Mouse (Mus musculus): ENCODE measurements around the gene Pak7. TPM values are rescaled to one million over a fixed set of nuclear protein-coding genes. Genes with fewer than 3 reads are reported as not detected.
"Not testable (repeated sequence)": the region's sequence is repeated elsewhere in the genome, so short reads cannot be mapped to it uniquely, and the experiment has no call there.

Pak7 gene
- polyA plus RNA-seq, 1 experiment from 2014 or later = 21.1 TPM

- no peak for ATAC-seq (ENCODE audit: low FRiP score, low read depth)
- Histone ChIP-seq H3K4me2 (replicated peaks) (no peak overlapping the region), H3K9me3 (no peaks in the 10 kb centered on the region), H3K4me3 (no peak overlapping the region), H3K4me1 (no peaks in the 10 kb centered on the region), H3K27ac (replicated peaks) (no peak overlapping the region), H3K36me3 (no peaks in the 10 kb centered on the region), H3K9ac (replicated peaks) (no peak overlapping the region), H3K27me3 (no peaks in the 10 kb centered on the region)
- WGBS = 86% methylated on average over 4 of the region's 4 CpGs
Measured at GRCm38 (mm10) chr2:136325646-136326045, 62.1 kb downstream of the Pak7 start.

GRCm38 (mm10) chr2:136309313-136309712 is 78.5 kb downstream of the Pak7 start:
- Histone ChIP-seq H3K36me3 (no peaks in the 10 kb centered on the region), H3K27me3 (no peaks in the 10 kb centered on the region), H3K4me2 (replicated peaks) (no peak overlapping the region), H3K9ac (replicated peaks) (no peak overlapping the region), H3K4me3 (no peak overlapping the region), H3K27ac (replicated peaks) (peak overlapping the region; percentile 56; the same call in 1 of the 2 replicates), H3K4me1 (peaks cover 3% of the 10 kb centered on the region; the same call in 1 of the 2 replicates), H3K9me3 (no peaks in the 10 kb centered on the region)
- WGBS = 60% methylated on average over 3 of the region's 3 CpGs
- ATAC-seq (ENCODE audit: low FRiP score, low read depth) = peak; percentile 82

- H3K36me3 ChIP-seq = no peaks in the 10 kb centered on the region
- H3K27ac ChIP-seq (replicated peaks) = peak overlapping the region; percentile 56
- H3K4me2 ChIP-seq (replicated peaks) = no peak overlapping the region
- no peaks in the 10 kb centered on the region for H3K9me3 ChIP-seq
- WGBS = 71% methylated on average over 4 of the region's 4 CpGs
- H3K9ac ChIP-seq (replicated peaks) = no peak overlapping the region
- peak; percentile 49; the same call in 1 of the 2 replicates for ATAC-seq (ENCODE audit: low FRiP score, low read depth)
- peaks cover 3% of the 10 kb centered on the region; the same call in 1 of the 2 replicates for H3K4me1 ChIP-seq
- no peak overlapping the region for H3K4me3 ChIP-seq
- no peaks in the 10 kb centered on the region for H3K27me3 ChIP-seq
Measured at GRCm38 (mm10) chr2:136308743-136309142, 79.0 kb downstream of the Pak7 start.

GRCm38 (mm10) chr2:136302201-136302600 is 85.6 kb downstream of the Pak7 start:
- no peaks in the 10 kb centered on the region for H3K9me3 ChIP-seq
- no peak overlapping the region for H3K27ac ChIP-seq (replicated peaks)
- H3K9ac ChIP-seq (replicated peaks) = no peak overlapping the region
- H3K36me3 ChIP-seq = no peaks in the 10 kb centered on the region
- no peaks in the 10 kb centered on the region for H3K27me3 ChIP-seq
- no peaks in the 10 kb centered on the region for H3K4me1 ChIP-seq
- 82% methylated on average over 2 of the region's 2 CpGs for WGBS
- no peak for ATAC-seq (ENCODE audit: low FRiP score, low read depth)
- H3K4me3 ChIP-seq = no peak overlapping the region
- no peak overlapping the region for H3K4me2 ChIP-seq (replicated peaks)

- Histone ChIP-seq H3K9ac (replicated peaks) (no peak overlapping the region), H3K4me1 (no peaks in the 10 kb centered on the region), H3K27me3 (no peaks in the 10 kb centered on the region), H3K4me3 (no peak overlapping the region), H3K4me2 (replicated peaks) (no peak overlapping the region), H3K27ac (replicated peaks) (no peak overlapping the region), H3K9me3 (no peaks in the 10 kb centered on the region), H3K36me3 (no peaks in the 10 kb centered on the region)
- no peak for ATAC-seq (ENCODE audit: low FRiP score, low read depth)
Measured at GRCm38 (mm10) chr2:136301406-136301805, 86.4 kb downstream of the Pak7 start.

GRCm38 (mm10) chr2:136297371-136297770 is 90.4 kb downstream of the Pak7 start:
- 44% methylated on average over 1 of the region's 1 CpGs for WGBS
- no peaks in the 10 kb centered on the region for H3K36me3 ChIP-seq
- H3K9me3 ChIP-seq = no peaks in the 10 kb centered on the region
- H3K4me3 ChIP-seq = no peak overlapping the region
- H3K9ac ChIP-seq (replicated peaks) = no peak overlapping the region
- H3K27ac ChIP-seq (replicated peaks) = no peak overlapping the region
- H3K27me3 ChIP-seq = no peaks in the 10 kb centered on the region
- no peak for ATAC-seq (ENCODE audit: low FRiP score, low read depth)
- H3K4me1 ChIP-seq = no peaks in the 10 kb centered on the region
- no peak overlapping the region for H3K4me2 ChIP-seq (replicated peaks)

GRCm38 (mm10) chr2:136282043-136282442 is 105.7 kb downstream of the Pak7 start:
- no peak for ATAC-seq (ENCODE audit: low FRiP score, low read depth)

GRCm38 (mm10) chr2:136241960-136242359 is 145.8 kb downstream of the Pak7 start:
- not testable (repeated sequence) for H3K9me3 ChIP-seq; H3K27ac ChIP-seq (replicated peaks); H3K36me3 ChIP-seq; ATAC-seq (ENCODE audit: low FRiP score, low read depth); H3K4me1 ChIP-seq; H3K9ac ChIP-seq (replicated peaks); H3K4me3 ChIP-seq; H3K27me3 ChIP-seq; H3K4me2 ChIP-seq (replicated peaks)
- 83% methylated on average over 4 of the region's 4 CpGs for WGBS

More at GRCm38 (mm10) chr2:136282043-136282442, 105.7 kb downstream of the Pak7 start:
- 88% methylated on average over 1 of the region's 1 CpGs for WGBS
- H3K27me3 ChIP-seq = no peaks in the 10 kb centered on the region
- H3K4me1 ChIP-seq = no peaks in the 10 kb centered on the region
- no peak overlapping the region for H3K27ac ChIP-seq (replicated peaks)
- no peaks in the 10 kb centered on the region for H3K36me3 ChIP-seq
- H3K4me3 ChIP-seq = no peak overlapping the region
- no peaks in the 10 kb centered on the region for H3K9me3 ChIP-seq
- no peak overlapping the region for H3K4me2 ChIP-seq (replicated peaks)
- no peak overlapping the region for H3K9ac ChIP-seq (replicated peaks)

GRCm38 (mm10) chr2:136231228-136231627 is 156.5 kb downstream of the Pak7 start:
- no peak overlapping the region for H3K4me3 ChIP-seq
- ATAC-seq (ENCODE audit: low FRiP score, low read depth) = 0 out of 2 replicates have a peak, but pooled peaks have one; percentile 16
- H3K9ac ChIP-seq (replicated peaks) = no peak overlapping the region
- no peak overlapping the region for H3K27ac ChIP-seq (replicated peaks)
- no peaks in the 10 kb centered on the region for H3K4me1 ChIP-seq
- 0 out of 2 replicates have a peak, but pooled peaks cover 5% of the 10 kb centered on the region for H3K9me3 ChIP-seq
- no peaks in the 10 kb centered on the region for H3K36me3 ChIP-seq
- no peak overlapping the region for H3K4me2 ChIP-seq (replicated peaks)
- H3K27me3 ChIP-seq = no peaks in the 10 kb centered on the region
- 91% methylated on average over 8 of the region's 8 CpGs for WGBS

GRCm38 (mm10) chr2:136204034-136204433 is 183.7 kb downstream of the Pak7 start:
- WGBS = 79% methylated on average over 4 of the region's 4 CpGs

GRCm38 (mm10) chr2:136175030-136175429 is 212.7 kb downstream of the Pak7 start:
- ATAC-seq (ENCODE audit: low FRiP score, low read depth) = no peak
- no peak overlapping the region for H3K9ac ChIP-seq (replicated peaks)
- no peaks in the 10 kb centered on the region for H3K36me3 ChIP-seq
- no peaks in the 10 kb centered on the region for H3K4me1 ChIP-seq
- H3K27ac ChIP-seq (replicated peaks) = no peak overlapping the region
- no peaks in the 10 kb centered on the region for H3K9me3 ChIP-seq
- no peaks in the 10 kb centered on the region for H3K27me3 ChIP-seq
- no peak overlapping the region for H3K4me2 ChIP-seq (replicated peaks)
- no peak overlapping the region for H3K4me3 ChIP-seq
- WGBS = 76% methylated on average over 3 of the region's 3 CpGs

More at GRCm38 (mm10) chr2:136204034-136204433, 183.7 kb downstream of the Pak7 start:
- Histone ChIP-seq H3K9ac (replicated peaks) (no peak overlapping the region), H3K27me3 (no peaks in the 10 kb centered on the region), H3K4me1 (no peaks in the 10 kb centered on the region), H3K4me2 (replicated peaks) (no peak overlapping the region), H3K27ac (replicated peaks) (no peak overlapping the region), H3K4me3 (no peak overlapping the region), H3K9me3 (0 out of 2 replicates have a peak, but pooled peaks cover 3% of the 10 kb centered on the region), H3K36me3 (no peaks in the 10 kb centered on the region)
- no peak for ATAC-seq (ENCODE audit: low FRiP score, low read depth)

GRCm38 (mm10) chr2:136150752-136151151 is 237.0 kb downstream of the Pak7 start:
- H3K27me3 ChIP-seq = no peaks in the 10 kb centered on the region
- no peaks in the 10 kb centered on the region for H3K9me3 ChIP-seq
- peaks cover 4% of the 10 kb centered on the region; the same call in 1 of the 2 replicates for H3K4me1 ChIP-seq
- H3K36me3 ChIP-seq = no peaks in the 10 kb centered on the region
- no peak overlapping the region for H3K4me3 ChIP-seq
- H3K4me2 ChIP-seq (replicated peaks) = no peak overlapping the region
- ATAC-seq (ENCODE audit: low FRiP score, low read depth) = no peak
- H3K9ac ChIP-seq (replicated peaks) = no peak overlapping the region
- H3K27ac ChIP-seq (replicated peaks) = 0 out of 2 replicates have a peak overlapping the region, but pooled peaks have one; percentile 6
- WGBS = 84% methylated on average over 7 of the region's 7 CpGs

GRCm38 (mm10) chr2:136149530-136149929 is 238.2 kb downstream of the Pak7 start:
- peaks cover 4% of the 10 kb centered on the region; the same call in 1 of the 2 replicates for H3K4me1 ChIP-seq
- no peaks in the 10 kb centered on the region for H3K36me3 ChIP-seq
- peak; percentile 29; the same call in 1 of the 2 replicates for ATAC-seq (ENCODE audit: low FRiP score, low read depth)
- no peak overlapping the region for H3K9ac ChIP-seq (replicated peaks)
- H3K4me2 ChIP-seq (replicated peaks) = no peak overlapping the region
- no peak overlapping the region for H3K4me3 ChIP-seq
- H3K27ac ChIP-seq (replicated peaks) = no peak overlapping the region
- no peaks in the 10 kb centered on the region for H3K27me3 ChIP-seq
- WGBS = 33% methylated on average over 4 of the region's 4 CpGs
- no peaks in the 10 kb centered on the region for H3K9me3 ChIP-seq
